Mouse (Mus musculus): ENCODE measurements around the gene Trappc11.
"Not testable (repeated sequence)": the region's sequence is repeated elsewhere in the genome, so short reads cannot be mapped to it uniquely, and the experiment has no call there.

Gene Trappc11

DNA sequence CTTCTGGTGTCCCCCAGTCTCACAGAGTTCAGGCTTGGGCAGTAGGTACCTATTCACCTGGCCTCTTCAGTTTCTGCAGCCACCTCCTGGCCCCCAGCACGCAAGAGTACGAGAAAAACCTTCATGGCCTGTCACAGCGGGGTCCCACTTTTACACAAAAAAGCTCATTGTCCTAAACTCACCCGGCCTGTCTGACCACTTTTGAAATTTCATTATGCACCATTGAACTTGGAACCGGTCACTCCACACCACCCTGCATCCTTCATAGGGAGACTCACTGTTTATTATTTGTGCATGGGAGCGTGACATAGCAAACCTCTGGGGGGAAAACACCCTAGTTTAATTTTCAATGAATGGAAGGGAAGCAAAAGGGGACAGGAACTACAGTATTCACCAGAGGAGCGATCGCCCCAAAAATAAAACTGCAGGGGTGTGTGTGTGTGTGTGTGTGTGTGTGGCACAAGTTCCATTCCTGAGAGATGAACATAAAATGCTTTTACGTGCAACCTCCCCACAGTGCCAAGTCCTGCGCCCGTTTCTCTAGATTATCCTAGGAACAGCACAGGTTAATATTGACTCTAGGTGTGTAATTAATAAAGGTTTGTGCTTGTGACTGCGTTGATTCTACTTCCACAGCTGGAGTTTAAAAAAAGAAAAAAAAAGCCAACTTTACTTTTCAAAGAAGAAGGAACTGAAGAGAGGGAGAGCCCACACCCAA, 50.8 kb downstream of the Trappc11 start:
- DNase-seq (ENCODE audit: low read depth) = no peak

DNA sequence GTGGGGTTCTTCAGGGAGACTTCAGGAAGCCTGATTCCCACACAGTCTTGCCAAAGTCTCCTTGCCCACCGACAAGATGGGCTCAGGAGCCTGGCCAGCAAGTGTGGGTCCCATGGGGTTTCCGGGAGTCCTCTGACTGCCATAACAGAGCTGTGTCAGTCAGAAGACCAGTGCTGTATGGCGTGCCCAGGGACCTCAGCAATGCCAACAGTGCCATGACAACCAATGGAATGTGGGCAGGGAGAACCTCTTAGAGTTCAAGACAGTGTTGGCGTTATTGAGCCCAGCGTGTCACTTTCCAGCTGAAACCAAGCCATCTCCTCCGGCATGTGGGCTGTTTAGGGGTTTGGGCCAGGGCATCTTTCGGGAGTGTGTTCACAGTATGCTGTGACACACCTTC, 53.2 kb downstream of the Trappc11 start:
- no peak for DNase-seq (ENCODE audit: low read depth)

DNA sequence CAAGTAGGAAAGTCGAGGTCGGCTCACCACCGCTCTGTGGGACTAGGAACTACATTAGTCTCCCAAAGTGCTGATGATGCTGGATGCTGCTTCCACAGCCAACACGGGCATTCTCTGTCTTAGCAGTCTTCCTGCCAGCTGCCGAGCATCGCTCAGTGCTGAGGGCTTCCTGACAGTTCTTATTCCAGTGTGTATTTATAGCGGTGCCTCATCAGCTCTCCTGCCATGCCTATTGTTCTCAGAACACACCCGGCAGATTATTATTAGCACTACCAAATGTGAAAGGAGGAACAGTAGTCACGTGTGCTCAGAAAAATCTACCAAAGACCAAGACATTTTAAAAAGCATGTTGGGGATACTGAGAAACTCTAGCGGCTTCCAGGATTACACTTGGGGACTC, 71.6 kb downstream of the Trappc11 start:
- no peak for DNase-seq (ENCODE audit: low read depth)

DNA sequence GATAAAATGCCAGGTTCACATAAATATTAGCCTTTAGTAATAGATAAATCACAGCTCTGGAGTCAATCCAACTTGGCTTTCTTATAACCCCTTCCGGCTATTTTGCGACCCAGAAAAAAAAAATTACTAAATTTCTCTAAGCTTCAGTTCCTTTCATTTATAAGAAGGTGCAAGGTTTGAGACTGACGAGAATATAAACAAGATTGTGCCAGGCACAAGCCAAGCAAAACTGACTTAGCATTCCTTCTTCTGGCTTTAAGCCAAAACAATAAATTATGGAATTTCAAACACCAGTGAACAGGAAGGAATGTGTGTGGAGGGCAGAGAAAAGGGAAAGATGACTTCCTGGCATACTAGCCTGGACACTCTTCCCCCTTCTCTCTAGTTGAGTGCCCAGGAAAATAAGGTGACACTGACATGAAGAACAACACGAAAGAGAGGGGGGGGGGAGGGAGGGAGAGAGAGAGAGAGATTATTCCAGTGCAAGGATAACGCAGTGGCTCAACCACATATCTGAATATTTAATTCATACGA, 74.0 kb downstream of the Trappc11 start:
- DNase-seq (ENCODE audit: low read depth) = no peak

DNA sequence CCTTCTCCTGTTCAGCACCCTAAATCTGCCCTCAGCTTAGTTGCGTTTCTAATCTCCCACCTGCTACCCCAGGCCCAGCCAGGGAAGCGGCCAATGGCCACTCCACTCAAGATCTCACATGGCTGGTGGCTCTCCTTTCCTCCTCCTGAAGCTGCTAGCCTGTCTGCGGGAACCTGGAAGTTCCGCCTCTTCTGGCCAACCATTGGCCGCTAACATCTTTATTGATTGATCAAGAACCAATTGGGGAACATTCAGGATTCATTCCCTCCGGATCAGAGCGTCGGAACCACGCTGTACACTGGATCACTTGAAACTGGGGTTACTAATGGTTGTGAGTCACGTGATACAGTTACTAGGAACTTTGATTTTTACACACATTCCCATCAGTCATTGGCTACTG, 74.7 kb downstream of the Trappc11 start:
- DNase-seq (ENCODE audit: low read depth) = no peak

DNA sequence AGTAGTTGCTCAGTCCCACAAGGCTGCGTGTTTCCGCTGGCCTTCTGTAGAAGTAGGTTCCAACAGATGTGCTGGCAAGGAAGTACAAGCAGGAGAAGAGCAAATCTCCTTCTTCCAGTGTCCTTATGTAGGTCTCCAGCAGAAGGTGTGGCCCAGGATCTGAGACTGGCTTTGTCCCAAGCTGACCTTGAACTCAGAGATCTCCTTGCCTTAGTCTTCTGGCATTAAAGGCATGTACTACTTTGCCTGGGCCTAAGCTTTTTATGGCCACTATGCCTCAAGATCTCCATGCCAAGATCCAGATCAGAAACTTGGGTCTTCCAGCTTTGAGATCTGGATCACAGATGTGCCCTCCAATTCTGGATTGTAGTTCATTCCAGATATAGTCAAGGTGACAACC, 84.1 kb downstream of the Trappc11 start:
- DNase-seq (ENCODE audit: low read depth) = not testable (repeated sequence)

DNA sequence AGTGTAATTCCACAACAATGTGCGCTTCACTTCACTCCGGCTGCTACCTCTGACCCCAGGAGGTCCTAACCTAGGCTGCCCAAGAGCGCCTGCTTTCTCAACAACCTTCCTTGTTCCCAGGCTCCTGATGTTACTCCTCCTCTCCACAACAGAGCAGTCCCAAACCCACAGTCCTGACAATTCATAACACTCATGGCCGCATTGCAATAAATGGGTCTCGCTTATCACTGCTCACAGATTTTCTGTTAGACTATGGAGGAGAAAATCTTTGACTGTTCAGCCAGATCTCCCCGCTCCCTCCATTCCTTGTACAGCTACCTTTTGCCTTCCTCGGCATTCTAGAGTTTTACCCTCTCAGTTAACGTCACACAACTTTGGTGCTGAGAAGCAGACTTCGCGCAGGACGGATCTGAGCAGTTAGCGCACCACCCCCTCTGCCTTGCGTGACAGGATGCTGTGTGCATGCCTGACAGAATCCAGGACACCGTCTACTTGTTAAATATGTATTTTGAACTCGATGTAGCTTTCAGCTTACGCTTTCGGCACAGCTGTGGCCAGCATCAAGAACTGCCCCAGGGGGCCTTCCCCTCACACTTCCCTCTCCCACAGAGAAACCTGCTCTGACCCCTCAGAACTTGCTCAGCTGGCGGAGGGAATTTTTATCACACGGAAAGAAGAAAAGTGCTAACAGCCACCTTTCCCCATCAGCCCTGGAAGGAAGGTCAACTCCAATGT, 86.8 kb downstream of the Trappc11 start, which contains the start of gene Stox2:
Gene Stox2, minus strand, starts transcription at position 51 of the 735 bp plus-strand sequence.
- DNase-seq (ENCODE audit: low read depth) = no peak
